Mouse (Mus musculus): ENCODE results near the gene Gstp2.

Gstp2 gene

GRCm38 (mm10) chr19:4045966-4046865, at the start of gene Gstp2:
TSS of gene Gstp2 (minus strand) at chr19:4046023.
- no peak for DNase-seq

GRCm38 (mm10) chr19:4094774-4095303, 49.0 kb upstream of the Gstp2 start:
- no peak for DNase-seq

- DNase-seq: no peak
Observed at GRCm38 (mm10) chr19:4094348-4094747, 48.5 kb upstream of the Gstp2 start.

- no peak for DNase-seq
Observed at GRCm38 (mm10) chr19:4093772-4094171, 47.9 kb upstream of the Gstp2 start.

- DNase-seq: no peak
Observed at GRCm38 (mm10) chr19:4092750-4093149, 46.9 kb upstream of the Gstp2 start.

- no peak for DNase-seq
Observed at GRCm38 (mm10) chr19:4091383-4091782, 45.6 kb upstream of the Gstp2 start.

GRCm38 (mm10) chr19:4090446-4090845, 44.6 kb upstream of the Gstp2 start:
- DNase-seq: no peak

- DNase-seq: no peak
Observed at GRCm38 (mm10) chr19:4089128-4089527, 43.3 kb upstream of the Gstp2 start.

GRCm38 (mm10) chr19:4088146-4088545, 42.3 kb upstream of the Gstp2 start:
- DNase-seq: no peak

- no peak for DNase-seq
Observed at GRCm38 (mm10) chr19:4087090-4087489, 41.3 kb upstream of the Gstp2 start.

GRCm38 (mm10) chr19:4086156-4086555, 40.3 kb upstream of the Gstp2 start:
- no peak for DNase-seq

GRCm38 (mm10) chr19:4084984-4085383, 39.2 kb upstream of the Gstp2 start:
- no peak for DNase-seq

GRCm38 (mm10) chr19:4083826-4084225, 38.0 kb upstream of the Gstp2 start:
- no peak for DNase-seq

- no peak for DNase-seq
Observed at GRCm38 (mm10) chr19:4083316-4083715, 37.5 kb upstream of the Gstp2 start.

- no peak for DNase-seq
Observed at GRCm38 (mm10) chr19:4082219-4082965, 36.6 kb upstream of the Gstp2 start.

- no peak for DNase-seq
Observed at GRCm38 (mm10) chr19:4081394-4081793, 35.6 kb upstream of the Gstp2 start, which contains the start of gene Cabp2. TSS of gene Cabp2 (plus strand) at chr19:4081578.

- DNase-seq: no peak
Observed at GRCm38 (mm10) chr19:4080511-4081009, 34.7 kb upstream of the Gstp2 start.

- no peak for DNase-seq
Observed at GRCm38 (mm10) chr19:4079594-4079993, 33.8 kb upstream of the Gstp2 start.

GRCm38 (mm10) chr19:4075531-4075930, 29.7 kb upstream of the Gstp2 start:
- no peak for DNase-seq

- DNase-seq: no peak
Observed at GRCm38 (mm10) chr19:4072706-4073424, 27.0 kb upstream of the Gstp2 start.

- DNase-seq: no peak
Observed at GRCm38 (mm10) chr19:4071406-4071805, 25.6 kb upstream of the Gstp2 start.

GRCm38 (mm10) chr19:4070756-4071155, 24.9 kb upstream of the Gstp2 start:
- DNase-seq: no peak

GRCm38 (mm10) chr19:4070311-4070710, 24.5 kb upstream of the Gstp2 start:
- no peak for DNase-seq

All from thymus, postnatal 4 days (tissue).